Mouse (Mus musculus) MEL (cell line): ENCODE results near the gene Slc2a10. TPM values are rescaled to one million over a fixed set of nuclear protein-coding genes. Genes with fewer than 3 reads are reported as not detected.

ENCODE experiments used
- DNase-seq: peaks from one replicate; pipeline ENCODE4 v3.0.0; 2011; ENCODE audit warnings: low read depth, low spot score
- H3K27ac ChIP-seq: 2 replicates; pipeline ENCODE4 v1.5.1; 2012; ENCODE audit warnings: low read depth, mild to moderate bottlenecking, control low read depth, low read length, moderate library complexity; ENCODE audit not compliant: control insufficient read depth
- H3K27me3 ChIP-seq, 2 experiments: fragments of 150-350 bp in 1 of 2; sonication (generic) in 1 of 2; 2 replicates each; pipeline ENCODE4 v1.6.1; 2012; ENCODE audit warnings: low read length in 2 of 2, mild to moderate bottlenecking in 2 of 2, improper control_type of control experiment in 1 of 2, moderate library complexity in 1 of 2; ENCODE audit not compliant: insufficient read depth in 2 of 2, control insufficient read depth in 1 of 2
- H3K36me3 ChIP-seq, 2 experiments: 2 replicates each; pipeline ENCODE4 v1.6.1; 2012 to 2014; ENCODE audit warnings: low read length in 2 of 2, improper control_type of control experiment in 1 of 2, inconsistent platforms in 1 of 2, mild to moderate bottlenecking in 1 of 2; ENCODE audit not compliant: insufficient read depth in 2 of 2, control insufficient read depth in 1 of 2
- H3K4me1 ChIP-seq, 2 experiments: fragments of 150-350 bp in 1 of 2; sonication (generic) in 1 of 2; 2 replicates each; pipeline ENCODE4 v1.6.1; 2012; ENCODE audit warnings: low read length in 2 of 2, improper control_type of control experiment in 1 of 2, mild to moderate bottlenecking in 1 of 2; ENCODE audit not compliant: insufficient read depth in 2 of 2, control insufficient read depth in 1 of 2
- H3K4me3 ChIP-seq, 2 experiments: fragments of 150-350 bp in 1 of 2; sonication (generic) in 1 of 2; 2 replicates each; pipeline ENCODE4 v1.5.1; 2012; ENCODE audit warnings: low read depth in 2 of 2, low read length in 2 of 2, mild to moderate bottlenecking in 2 of 2, moderate library complexity in 2 of 2, control low read depth in 1 of 2, improper control_type of control experiment in 1 of 2; ENCODE audit not compliant: control insufficient read depth in 1 of 2, insufficient read depth in 1 of 2
- H3K79me2 ChIP-seq: 2 replicates; pipeline ENCODE4 v1.6.1; 2012; ENCODE audit warnings: mild to moderate bottlenecking, low read length, moderate library complexity; ENCODE audit not compliant: control insufficient read depth, poor library complexity, insufficient read depth
- H3K9ac ChIP-seq: 2 replicates; pipeline ENCODE4 v1.6.1; 2012; ENCODE audit warnings: low read depth, mild to moderate bottlenecking, control low read depth, low read length, moderate library complexity; ENCODE audit not compliant: control insufficient read depth, poor library complexity, severe bottlenecking
- H3K9me3 ChIP-seq: fragments of 150-350 bp; sonication (generic); replicated peaks from 2 replicates; pipeline ENCODE4 v1.6.1; 2012; ENCODE audit warnings: mild to moderate bottlenecking, low read length, improper control_type of control experiment, moderate library complexity; ENCODE audit not compliant: insufficient read depth
- ELF1 ChIP-seq: IDR thresholded peaks from 2 replicates; pipeline ENCODE4 v1.6.1; 2014; ENCODE audit warnings: low read depth, mild to moderate bottlenecking, inconsistent platforms, low read length, improper control_type of control experiment, moderate library complexity
- EP300 ChIP-seq, 2 experiments: IDR thresholded peaks; 2 replicates each; pipeline ENCODE4 v1.6.1; 2011; ENCODE audit warnings: improper control_type of control experiment in 2 of 2, low read length in 2 of 2, low read depth in 1 of 2, mild to moderate bottlenecking in 1 of 2
- ETS1 ChIP-seq: IDR thresholded peaks from 2 replicates; pipeline ENCODE4 v1.6.1; 2012; ENCODE audit warnings: low read depth, mild to moderate bottlenecking, inconsistent platforms, low read length, improper control_type of control experiment, moderate library complexity
- GATA1 ChIP-seq: IDR thresholded peaks from 2 replicates; pipeline ENCODE4 v1.6.1; 2011; ENCODE audit warnings: low read depth, low read length, improper control_type of control experiment
- MEF2A ChIP-seq: IDR thresholded peaks from 2 replicates; pipeline ENCODE4 v1.6.1; 2014; ENCODE audit warnings: low read depth, mild to moderate bottlenecking, inconsistent platforms, low read length, improper control_type of control experiment; ENCODE audit not compliant: poor library complexity, insufficient replicate concordance, severe bottlenecking; ENCODE audit errors: extremely low read depth
- MXI1 ChIP-seq: IDR thresholded peaks from 2 replicates; pipeline ENCODE4 v1.6.1; 2011; ENCODE audit warnings: mild to moderate bottlenecking, low read depth, low read length, improper control_type of control experiment
- MYB ChIP-seq: IDR thresholded peaks from 2 replicates; pipeline ENCODE4 v1.6.1; 2011; ENCODE audit warnings: mild to moderate bottlenecking, low read depth, low read length, improper control_type of control experiment
- MYC ChIP-seq: IDR thresholded peaks from 2 replicates; pipeline ENCODE4 v1.6.1; 2011; ENCODE audit warnings: low read depth, mild to moderate bottlenecking, low read length, improper control_type of control experiment, moderate library complexity
- NRF1 ChIP-seq: IDR thresholded peaks from 2 replicates; pipeline ENCODE4 v1.6.1; 2014; ENCODE audit warnings: low read depth, mild to moderate bottlenecking, inconsistent platforms, low read length, improper control_type of control experiment, moderate library complexity; ENCODE audit not compliant: poor library complexity, insufficient read depth, severe bottlenecking
- POLR2AphosphoS2 ChIP-seq: IDR thresholded peaks from 2 replicates; pipeline ENCODE4 v1.6.1; 2011; ENCODE audit warnings: low read length, improper control_type of control experiment
- POLR2AphosphoS5 ChIP-seq: IDR thresholded peaks from 2 replicates; pipeline ENCODE4 v1.6.1; 2012; ENCODE audit warnings: low read depth, borderline replicate concordance, mild to moderate bottlenecking, inconsistent platforms, low read length, moderate library complexity, mixed read lengths
- SIN3A ChIP-seq: IDR thresholded peaks from 2 replicates; pipeline ENCODE4 v1.6.1; 2012; ENCODE audit warnings: low read length, improper control_type of control experiment, inconsistent platforms
- TCF12 ChIP-seq: IDR thresholded peaks from 2 replicates; pipeline ENCODE4 v1.6.1; 2014; ENCODE audit warnings: low read depth, mild to moderate bottlenecking, inconsistent platforms, low read length, improper control_type of control experiment, moderate library complexity
- USF1 ChIP-seq: IDR thresholded peaks from 2 replicates; pipeline ENCODE4 v1.6.1; 2014; ENCODE audit warnings: low read depth, mild to moderate bottlenecking, inconsistent platforms, low read length, improper control_type of control experiment, moderate library complexity
- USF2 ChIP-seq, 2 experiments: IDR thresholded peaks; 2 replicates each; pipeline ENCODE4 v1.6.1; 2011 to 2012; ENCODE audit warnings: improper control_type of control experiment in 2 of 2, low read length in 2 of 2, borderline replicate concordance in 1 of 2, inconsistent platforms in 1 of 2, low read depth in 1 of 2, mild to moderate bottlenecking in 1 of 2; ENCODE audit not compliant: insufficient read depth in 1 of 2
- ZC3H11A ChIP-seq: IDR thresholded peaks from 2 replicates; pipeline ENCODE4 v1.6.1; 2012; ENCODE audit warnings: low read depth, mild to moderate bottlenecking, inconsistent platforms, low read length, improper control_type of control experiment
- ZKSCAN1 ChIP-seq: IDR thresholded peaks from 2 replicates; pipeline ENCODE4 v1.6.1; 2012; ENCODE audit warnings: low read depth, mild to moderate bottlenecking, inconsistent platforms, low read length, improper control_type of control experiment, moderate library complexity
- polyA plus RNA-seq, 2 experiments: library from polyadenylated mRNA; stranded (reverse) in 1 of 2; unstranded in 1 of 2; fragments of >175 nt in 1 of 2; fragments of >200 nt in 1 of 2; gene quantifications; 2 replicates each; pipeline versions ENCODE4 v1.2.1 to v1.2.4; 2012; ENCODE audit warnings: low replicate concordance in 2 of 2, low read depth in 1 of 2; ENCODE audit not compliant: insufficient read length in 2 of 2, insufficient read depth in 1 of 2, missing spikeins in 1 of 2
- total RNA-seq: library from RNA; depleted of rRNA; stranded (reverse); fragments of 300-350 nt; gene quantifications from 2 replicates; pipeline ENCODE4 v1.2.3, GENCODE M21; 2012; rRNA removed

Gene Slc2a10
- total and polyA plus RNA-seq, 3 experiments: not detected

DNA sequence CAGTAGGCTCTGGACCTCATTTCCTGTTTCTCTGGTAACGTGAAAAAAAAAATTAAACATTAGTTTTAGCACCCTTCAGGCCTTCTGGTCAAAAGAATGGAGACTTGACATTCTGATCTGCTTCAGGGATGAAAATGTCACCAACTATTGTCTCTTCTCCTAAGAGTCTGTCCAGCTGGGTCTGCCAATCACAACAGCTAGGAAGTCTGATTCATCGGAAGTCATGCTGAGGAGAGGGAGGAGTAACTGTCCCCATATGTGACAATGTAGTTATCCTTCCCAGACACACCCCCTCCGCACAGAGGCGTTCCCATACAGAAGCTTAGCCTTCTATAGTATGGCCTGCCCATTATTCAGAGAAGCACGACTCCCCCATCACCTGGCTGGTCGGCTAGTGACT is 65.3 kb downstream of the Slc2a10 start:
- H3K9ac ChIP-seq: no peak overlapping the region
- no peaks in the 10 kb centered on the region for H3K4me1 ChIP-seq
- no peak for DNase-seq
- no peak for TF ChIP-seq ELF1
- TF ChIP-seq ZKSCAN1: no peak
- TF ChIP-seq GATA1: no peak
- TF ChIP-seq USF1: no peak
- TF ChIP-seq ETS1: no peak
- TF ChIP-seq NRF1: no peak
- no peak for TF ChIP-seq TCF12
- no peak for TF ChIP-seq SIN3A
- TF ChIP-seq POLR2AphosphoS2: no peak
- TF ChIP-seq MYC: no peak
- no peak for TF ChIP-seq ZC3H11A
- no peak for TF ChIP-seq EP300 (IDR thresholded peaks at IDR 0.05; ENCODE audit: low read depth in 1 of 2, low read length in 2 of 2)
- no peak for TF ChIP-seq MXI1
- TF ChIP-seq MEF2A: no peak
- no peak for TF ChIP-seq USF2 (IDR thresholded peaks at IDR 0.05; ENCODE audit: borderline replicate concordance in 1 of 2, insufficient read depth in 1 of 2, low read depth in 1 of 2, low read length in 2 of 2)
- TF ChIP-seq MYB: no peak
- no peak for TF ChIP-seq POLR2AphosphoS5
- no peaks in the 10 kb centered on the region for H3K79me2 ChIP-seq
- H3K4me3 ChIP-seq: no peak overlapping the region
- no peaks in the 10 kb centered on the region for H3K9me3 ChIP-seq
- no peak overlapping the region for H3K27ac ChIP-seq
- H3K27me3 ChIP-seq: no peaks in the 10 kb centered on the region
- no peaks in the 10 kb centered on the region for H3K36me3 ChIP-seq

Other genes starting within 250 kb of the Slc2a10 start
- gene Slc35c2, start 215.9 kb upstream of the Slc2a10 start, total RNA-seq: 57.9 and 64.9 TPM in 2 replicates
- 100 to 1,000 TPM in 1 of 2 experiments, not detected in 1; 121 TPM for gene Slc35c2, start 215.9 kb upstream of the Slc2a10 start, polyA plus RNA-seq
- 16.5 and 17.4 TPM in 2 replicates for gene Elmo2, start 177.3 kb upstream of the Slc2a10 start, total RNA-seq
- gene Elmo2, start 177.3 kb upstream of the Slc2a10 start, polyA plus RNA-seq: 10 to 100 TPM in 1 of 2 experiments, not detected in 1; 27.6 TPM
- not detected in 2 replicates for gene Zfp663, start 135.1 kb upstream of the Slc2a10 start, total RNA-seq
- under 1 TPM in 1 of 2 experiments, not detected in 1; 0.18 TPM for gene Zfp663, start 135.1 kb upstream of the Slc2a10 start, polyA plus RNA-seq
- gene Zfp334, start 115.5 kb upstream of the Slc2a10 start, total RNA-seq: not detected in 2 replicates
- not detected for gene Zfp334, start 115.5 kb upstream of the Slc2a10 start, polyA plus RNA-seq
- gene Ocstamp, start 103.4 kb upstream of the Slc2a10 start, total RNA-seq: not detected in 2 replicates
- not detected for gene Ocstamp, start 103.4 kb upstream of the Slc2a10 start, polyA plus RNA-seq
- not detected in 2 replicates for gene Slc13a3, start 30.6 kb upstream of the Slc2a10 start, total RNA-seq
- gene Slc13a3, start 30.6 kb upstream of the Slc2a10 start, polyA plus RNA-seq: not detected
- gene Trp53rka, start 10.5 kb upstream of the Slc2a10 start, total RNA-seq: 26.8 and 35.1 TPM in 2 replicates
- 10 to 100 TPM in 1 of 2 experiments, not detected in 1; 29.8 TPM for gene Trp53rka, start 10.5 kb upstream of the Slc2a10 start, polyA plus RNA-seq
- gene Eya2, start 91.2 kb downstream of the Slc2a10 start, total RNA-seq: not detected in 2 replicates
- gene Eya2, start 91.2 kb downstream of the Slc2a10 start, polyA plus RNA-seq: not detected